Mouse (Mus musculus): ENCODE measurements around the gene Coa6. TPM values are rescaled to one million over a fixed set of nuclear protein-coding genes. Genes with fewer than 3 reads are reported as not detected.

Coa6 gene
- polyA plus RNA-seq, 2 experiments, result 26.7 to 39.5 TPM

- no peak for TF ChIP-seq CTCF (IDR thresholded peaks at IDR 0.05; ENCODE audit: low read depth)
- TF ChIP-seq EP300 (IDR thresholded peaks at IDR 0.05; ENCODE audit: low read depth), result no peak
- Histone ChIP-seq H3K36me3 (replicated peaks; ENCODE audit: control insufficient read depth, insufficient read depth, low read depth) (no peaks in the 10 kb centered on the region), H3K9ac (replicated peaks) (peak overlapping the region; percentile 43), H3K4me2 (ENCODE audit: low read depth) (peak overlapping the region; percentile 73), H3K27ac (no peak overlapping the region), H3K4me1 (replicated peaks; ENCODE audit: control insufficient read depth in 2 of 2, insufficient read depth in 2 of 2, low read length in 1 of 2) (peaks cover 5 to 9% of the 10 kb centered on the region in 2 experiments; a peak in 3 of 4 replicates), H3K9me3 (ENCODE audit: control insufficient read depth, low read length) (no peaks in the 10 kb centered on the region), H3K4me3 (ENCODE audit: insufficient read depth in 1 of 2, low read depth in 2 of 2, low read length in 2 of 2) (peak overlapping the region; percentile 71 to 75), H3K27me3 (ENCODE audit: control insufficient read depth, insufficient read depth, low read length) (no peaks in the 10 kb centered on the region)
- DNase-seq (ENCODE audit: low read depth in 3 of 3, low spot score in 3 of 3) (no peak), ATAC-seq (ENCODE audit: insufficient read depth) (peak; percentile 54)
- 3% methylated on average over 16 of the region's 16 CpGs for WGBS (ENCODE audit: insufficient replicate concordance)
Observed at GRCm38 (mm10) chr8:126473802-126474298, 51.5 kb downstream of the Coa6 start.

DNA sequence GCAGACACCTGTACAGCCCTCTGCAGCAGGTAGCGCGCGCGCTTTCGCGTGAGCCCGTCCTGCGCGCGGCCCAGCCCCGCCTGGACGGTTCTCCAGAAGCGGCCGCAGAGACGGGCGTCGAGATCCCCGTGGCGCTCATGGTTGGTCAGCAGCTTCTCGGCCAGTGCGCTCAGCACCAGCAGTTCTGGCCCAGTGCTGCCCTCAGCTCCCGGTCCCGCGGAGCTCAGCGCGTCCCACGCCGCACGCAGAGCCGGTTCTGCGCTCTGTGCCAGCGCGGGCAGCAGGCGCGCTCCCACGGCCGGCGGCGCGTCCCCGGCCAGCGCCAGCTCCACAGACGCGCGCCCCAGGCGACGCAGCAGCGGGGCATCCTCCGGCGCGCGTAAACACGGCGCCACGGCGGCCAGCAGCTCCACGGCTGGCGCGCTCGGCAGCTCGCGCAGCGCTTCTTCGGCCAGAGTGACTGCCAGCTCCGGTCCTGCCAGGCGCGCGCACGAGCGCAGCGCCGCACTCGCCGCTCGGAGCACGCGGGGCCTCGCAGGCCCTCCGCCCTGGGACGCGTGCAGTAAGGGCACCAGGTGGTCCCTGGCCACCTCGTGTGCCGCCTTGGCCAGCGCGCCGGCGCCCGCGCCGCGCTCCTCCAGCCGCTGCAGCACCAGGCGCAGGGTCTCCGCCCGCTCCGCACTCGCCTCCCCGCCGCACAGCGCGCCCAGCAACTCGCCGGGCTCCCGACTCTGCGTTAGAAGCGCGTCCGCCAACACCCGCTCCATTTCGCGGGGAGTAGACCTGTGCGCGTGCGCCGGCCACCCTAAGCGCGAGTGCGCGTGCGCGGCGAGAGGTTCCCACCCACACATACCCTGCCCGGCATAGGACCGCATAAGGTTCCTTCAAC lies 52.2 kb downstream of the Coa6 start, which contains the start of gene Tarbp1:
Gene Tarbp1 (minus strand): TSS at position 767 of the 889 bp plus-strand sequence.
- H3K4me2 ChIP-seq (ENCODE audit: low read depth), result peak within 1 kb of the TSS; percentile 73
- no peaks in the 10 kb centered on the region for H3K9me3 ChIP-seq (ENCODE audit: control insufficient read depth, low read length)
- no peak within 1 kb of the TSS for H3K27ac ChIP-seq
- H3K9ac ChIP-seq (replicated peaks), result peak within 1 kb of the TSS; percentile 43
- under 1% methylated on average over 124 of the region's 124 CpGs for WGBS (ENCODE audit: insufficient replicate concordance)
- peaks cover 5 to 9% of the 10 kb centered on the region in 2 experiments; a peak in 3 of 4 replicates for H3K4me1 ChIP-seq (replicated peaks; ENCODE audit: control insufficient read depth in 2 of 2, insufficient read depth in 2 of 2, low read length in 1 of 2)
- H3K4me3 ChIP-seq (ENCODE audit: insufficient read depth in 1 of 2, low read depth in 2 of 2, low read length in 2 of 2), result peak within 1 kb of the TSS; percentile 71 to 75
- peak; percentile 54 to 64 (median 62) for DNase-seq (ENCODE audit: low read depth in 3 of 3, low spot score in 3 of 3)
- TF ChIP-seq EP300 (IDR thresholded peaks at IDR 0.05; ENCODE audit: low read depth) (no peak), CTCF (IDR thresholded peaks at IDR 0.05; ENCODE audit: low read depth) (no peak)
- no peaks in the 10 kb centered on the region for H3K27me3 ChIP-seq (ENCODE audit: control insufficient read depth, insufficient read depth, low read length)
- peak; percentile 87 for ATAC-seq (ENCODE audit: insufficient read depth)
- no peaks in the 10 kb centered on the region for H3K36me3 ChIP-seq (replicated peaks; ENCODE audit: control insufficient read depth, insufficient read depth, low read depth)

Other genes starting within 250 kb of the Coa6 start
- gene Slc35f3, start 124.0 kb upstream of the Coa6 start, polyA plus RNA-seq (2012; rRNA removed), result not detected in 2 replicates
- gene Slc35f3, start 124.0 kb upstream of the Coa6 start, polyA plus RNA-seq (2014; fragmentation: Nextera tagmentation; extraction: Ambion mirVana), result not detected in 2 replicates
- gene Tarbp1, start 52.5 kb downstream of the Coa6 start, polyA plus RNA-seq (2012; rRNA removed), result 2.2 and 2.8 TPM in 2 replicates
- gene Tarbp1, start 52.5 kb downstream of the Coa6 start, polyA plus RNA-seq (2014; fragmentation: Nextera tagmentation; extraction: Ambion mirVana), result 1.5 and 1.9 TPM in 2 replicates
- 10.9 and 11.5 TPM in 2 replicates for gene Irf2bp2, start 171.5 kb downstream of the Coa6 start, polyA plus RNA-seq (2012; rRNA removed)
- gene Irf2bp2, start 171.5 kb downstream of the Coa6 start, polyA plus RNA-seq (2014; fragmentation: Nextera tagmentation; extraction: Ambion mirVana), result 2.8 and 3.2 TPM in 2 replicates